18 mouse cellular contexts compared by ENCODE assay signal in the genomic region with DNA sequence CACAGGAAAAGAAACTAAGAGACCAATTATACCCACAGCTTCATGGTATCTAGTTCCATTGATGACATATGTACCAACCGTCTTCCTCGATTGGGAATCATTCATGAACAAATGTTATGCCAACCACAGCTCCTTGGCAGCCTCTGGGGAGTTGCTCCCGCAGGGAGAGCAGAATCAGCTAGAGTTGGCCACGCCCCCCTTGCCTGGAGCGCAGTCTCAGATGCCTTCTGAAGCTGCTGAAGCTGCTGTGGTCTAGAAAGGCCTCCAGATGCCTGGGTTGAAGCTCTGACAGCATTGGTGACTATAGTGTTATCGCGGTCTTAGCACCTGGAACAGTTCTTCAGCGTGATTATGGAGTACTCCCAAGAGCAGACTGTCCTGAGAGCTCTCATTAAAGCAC. TPM values are rescaled to one million over a fixed set of nuclear protein-coding genes. Genes with fewer than 3 reads are reported as not detected.
DNase-seq lines count a peak whose midpoint lies in the region; ATAC-seq and TF ChIP-seq lines count a peak whose summit lies in the region.
"Had no signal": no experiment of that assay in that cellular context is flagged by ENCODE, and none has a peak within 500 bp of the region (broad histone marks: within the 10 kb centered on the region; RNA-seq: fewer than 3 reads in every experiment).

No protein-coding gene starts in this region.

- no peak overlapping the region for H3K4me2 ChIP-seq in lung, embryonic 14.5 days
- H3K4me2 ChIP-seq in lung, postnatal 0 days (replicated peaks; ENCODE audit: low read depth, low read length) = no peak overlapping the region
- no peak overlapping the region for H3K4me2 ChIP-seq in liver, embryonic 11.5 days
- H3K4me2 ChIP-seq in stomach, postnatal 0 days (replicated peaks; ENCODE audit: low read depth) = no peak overlapping the region
- H3K4me2 ChIP-seq in neural tube, embryonic 15.5 days = no peak overlapping the region
- H3K4me2 ChIP-seq: embryonic facial prominence, embryonic 15.5 days; intestine, embryonic 15.5 days; limb, embryonic 13.5 days; midbrain, embryonic 15.5 days had no signal

- DNase-seq in adrenal gland, postnatal 10 days = peak; percentile 22
- no peak for DNase-seq in adrenal gland, postnatal 4 days (ENCODE audit: low spot score in 2 of 2)
- DNase-seq in lung, embryonic 14.5 days = peak; percentile 15
- no peak for DNase-seq in lung, postnatal 0 days (ENCODE audit: low spot score)
- no peak for DNase-seq in liver, embryonic 11.5 days (ENCODE audit: low spot score)
- peak; percentile 35 for DNase-seq in stomach, postnatal 0 days (ENCODE audit: low spot score)
- DNase-seq in thymus, postnatal 10 days (ENCODE audit: low spot score in 2 of 2) = no peak
- DNase-seq: cerebellum, adult 11 months; thymus, postnatal 25 days had no signal

- no peak overlapping the region for H3K9ac ChIP-seq in lung, embryonic 14.5 days
- no peak overlapping the region for H3K9ac ChIP-seq in lung, postnatal 0 days (replicated peaks; ENCODE audit: low read depth)
- no peak overlapping the region for H3K9ac ChIP-seq in liver, embryonic 11.5 days (ENCODE audit: low read depth, low read length)
- no peak overlapping the region for H3K9ac ChIP-seq in stomach, postnatal 0 days (ENCODE audit: low read length)
- no peak overlapping the region for H3K9ac ChIP-seq in neural tube, embryonic 15.5 days (replicated peaks)
- H3K9ac ChIP-seq: embryonic facial prominence, embryonic 15.5 days; intestine, embryonic 15.5 days; limb, embryonic 13.5 days; midbrain, embryonic 15.5 days had no signal

- no peaks in the 10 kb centered on the region for H3K9me3 ChIP-seq in lung, embryonic 14.5 days (ENCODE audit: low read depth, low read length)
- H3K9me3 ChIP-seq in lung, postnatal 0 days (ENCODE audit: low read length) = no peaks in the 10 kb centered on the region
- no peaks in the 10 kb centered on the region for H3K9me3 ChIP-seq in liver, embryonic 11.5 days (ENCODE audit: control insufficient read depth, low read length)
- H3K9me3 ChIP-seq in stomach, postnatal 0 days (ENCODE audit: control insufficient read depth, low read length) = no peaks in the 10 kb centered on the region
- no peaks in the 10 kb centered on the region for H3K9me3 ChIP-seq in neural tube, embryonic 15.5 days (replicated peaks)
- H3K9me3 ChIP-seq: embryonic facial prominence, embryonic 15.5 days; intestine, embryonic 15.5 days; limb, embryonic 13.5 days; midbrain, embryonic 15.5 days had no signal

- WGBS in lung, embryonic 14.5 days = 62% methylated on average over 8 of the region's 8 CpGs
- whole genome bisulfite sequencing in lung, postnatal 0 days = 65% methylated on average over 8 of the region's 8 CpGs
- 58% methylated on average over 8 of the region's 8 CpGs for WGBS in liver, embryonic 11.5 days
- 69% methylated on average over 8 of the region's 8 CpGs for WGBS in stomach, postnatal 0 days
- 53% methylated on average over 8 of the region's 8 CpGs for WGBS in neural tube, embryonic 15.5 days

- no peak overlapping the region for H3K4me3 ChIP-seq in lung, embryonic 14.5 days (ENCODE audit: low read depth, low read length)
- H3K4me3 ChIP-seq in lung, postnatal 0 days (ENCODE audit: low read depth, low read length) = no peak overlapping the region
- H3K4me3 ChIP-seq in liver, embryonic 11.5 days (ENCODE audit: low read depth, low read length) = no peak overlapping the region
- H3K4me3 ChIP-seq in stomach, postnatal 0 days (ENCODE audit: low read depth, low read length) = no peak overlapping the region
- H3K4me3 ChIP-seq in neural tube, embryonic 15.5 days (replicated peaks) = no peak overlapping the region
- H3K4me3 ChIP-seq: embryonic facial prominence, embryonic 15.5 days; intestine, embryonic 15.5 days; limb, embryonic 13.5 days; midbrain, embryonic 15.5 days had no signal

- no peak for ATAC-seq in lung, embryonic 14.5 days (ENCODE audit: insufficient read depth)
- no peak for ATAC-seq in lung, postnatal 0 days
- ATAC-seq in liver, embryonic 11.5 days (replicated peaks; ENCODE audit: low FRiP score) = peak; percentile 58
- ATAC-seq in stomach, postnatal 0 days (ENCODE audit: low FRiP score, low TSS enrichment) = no peak
- no peak for ATAC-seq in neural tube, embryonic 15.5 days (ENCODE audit: low FRiP score)
- ATAC-seq: intestine, embryonic 15.5 days; midbrain, embryonic 15.5 days had no signal

- TF ChIP-seq EP300 in lung, postnatal 0 days (IDR thresholded peaks at IDR 0.05) = no peak
- TF ChIP-seq EP300 in stomach, postnatal 0 days (optimal IDR thresholded peaks at IDR 0.05) = no peak

- H3K4me1 ChIP-seq in lung, embryonic 14.5 days (ENCODE audit: insufficient read depth) = no peaks in the 10 kb centered on the region
- no peaks in the 10 kb centered on the region for H3K4me1 ChIP-seq in lung, postnatal 0 days (ENCODE audit: insufficient read depth, low read depth, low read length)
- H3K4me1 ChIP-seq in liver, embryonic 11.5 days (replicated peaks; ENCODE audit: control insufficient read depth, insufficient read depth, low read length) = peaks cover 25% of the 10 kb centered on the region
- H3K4me1 ChIP-seq in stomach, postnatal 0 days (replicated peaks; ENCODE audit: control insufficient read depth, insufficient read depth) = no peaks in the 10 kb centered on the region
- peaks cover 13% of the 10 kb centered on the region for H3K4me1 ChIP-seq in neural tube, embryonic 15.5 days
- H3K4me1 ChIP-seq: embryonic facial prominence, embryonic 15.5 days; intestine, embryonic 15.5 days had no signal

- no peaks in the 10 kb centered on the region for H3K27me3 ChIP-seq in lung, embryonic 14.5 days (ENCODE audit: insufficient read depth, low read length)
- H3K27me3 ChIP-seq in lung, postnatal 0 days (replicated peaks; ENCODE audit: insufficient read depth, low read length) = no peaks in the 10 kb centered on the region
- no peaks in the 10 kb centered on the region for H3K27me3 ChIP-seq in liver, embryonic 11.5 days (replicated peaks; ENCODE audit: control insufficient read depth, insufficient read depth, low read length)
- no peaks in the 10 kb centered on the region for H3K27me3 ChIP-seq in stomach, postnatal 0 days (ENCODE audit: control insufficient read depth, insufficient read depth, low read length)
- H3K27me3 ChIP-seq in neural tube, embryonic 15.5 days (replicated peaks) = no peaks in the 10 kb centered on the region
- H3K27me3 ChIP-seq: embryonic facial prominence, embryonic 15.5 days; intestine, embryonic 15.5 days; limb, embryonic 13.5 days; midbrain, embryonic 15.5 days had no signal

- 0 out of 2 replicates have a peak, but pooled peaks cover 4% of the 10 kb centered on the region for H3K36me3 ChIP-seq in lung, embryonic 14.5 days (ENCODE audit: insufficient read depth)
- H3K36me3 ChIP-seq in lung, postnatal 0 days (ENCODE audit: insufficient read depth, low read length) = no peaks in the 10 kb centered on the region
- H3K36me3 ChIP-seq in liver, embryonic 11.5 days (ENCODE audit: control insufficient read depth, insufficient read depth, low read length) = peaks cover 11% of the 10 kb centered on the region
- H3K36me3 ChIP-seq in stomach, postnatal 0 days (ENCODE audit: control insufficient read depth, insufficient read depth, low read length) = no peaks in the 10 kb centered on the region
- H3K36me3 ChIP-seq in neural tube, embryonic 15.5 days = peaks cover 7% of the 10 kb centered on the region
- H3K36me3 ChIP-seq: intestine, embryonic 15.5 days; midbrain, embryonic 15.5 days had no signal

- no peak overlapping the region for H3K27ac ChIP-seq in lung, embryonic 14.5 days (ENCODE audit: low read depth)
- no peak overlapping the region for H3K27ac ChIP-seq in lung, postnatal 0 days (ENCODE audit: low read length)
- H3K27ac ChIP-seq in liver, embryonic 11.5 days (ENCODE audit: low read depth, low read length) = no peak overlapping the region
- H3K27ac ChIP-seq in stomach, postnatal 0 days (replicated peaks) = no peak overlapping the region
- no peak overlapping the region for H3K27ac ChIP-seq in neural tube, embryonic 15.5 days (replicated peaks)
- H3K27ac ChIP-seq: embryonic facial prominence, embryonic 15.5 days; intestine, embryonic 15.5 days; limb, embryonic 13.5 days; midbrain, embryonic 15.5 days had no signal

- TF ChIP-seq CTCF in lung, embryonic 14.5 days (IDR thresholded peaks at IDR 0.05; ENCODE audit: low read depth) = no peak
- TF ChIP-seq CTCF in lung, postnatal 0 days (IDR thresholded peaks at IDR 0.05) = no peak
- no peak for TF ChIP-seq CTCF in stomach, postnatal 0 days (IDR thresholded peaks at IDR 0.05; ENCODE audit: low read depth)

RNA-seq across cellular contexts. Expression of a gene that starts 5.1 kb away (rescaled TPM):
- 10 to 100 TPM in 1 of 2 experiments, 1 to 10 TPM in 1; 7.2 to 14.3 TPM for total RNA-seq in adrenal gland, postnatal 10 days (2021)
- 10 to 100 TPM; 12.2 to 17.6 TPM for total RNA-seq in adrenal gland, postnatal 4 days (2021)
- polyA plus RNA-seq in lung, embryonic 14.5 days (2014; fragmentation: Nextera tagmentation; extraction: Ambion mirVana) = 31.4 and 34.8 TPM in 2 replicates
- 12.4 and 17.2 TPM in 2 replicates for polyA plus RNA-seq in lung, postnatal 0 days (2015; fragmentation: Nextera tagmentation; extraction: Ambion mirVana)
- polyA plus RNA-seq in liver, embryonic 11.5 days (2014; fragmentation: Nextera tagmentation; extraction: Ambion mirVana) = 45.8 and 49.9 TPM in 2 replicates
- polyA plus RNA-seq in stomach, postnatal 0 days (2015; fragmentation: Nextera tagmentation; extraction: Ambion mirVana) = 11.6 and 13.3 TPM in 2 replicates
- polyA plus RNA-seq in neural tube, embryonic 15.5 days (2015; fragmentation: Nextera tagmentation; extraction: Ambion mirVana) = 45.9 and 52.5 TPM in 2 replicates

RNA-seq across cellular contexts. Expression of a gene that starts 11.3 kb away (rescaled TPM):
- total RNA-seq in adrenal gland, postnatal 10 days (2021) = not detected
- total RNA-seq in adrenal gland, postnatal 4 days (2021) = not detected
- polyA plus RNA-seq in lung, embryonic 14.5 days (2014; fragmentation: Nextera tagmentation; extraction: Ambion mirVana) = not detected in 2 replicates
- polyA plus RNA-seq in lung, postnatal 0 days (2015; fragmentation: Nextera tagmentation; extraction: Ambion mirVana) = not detected in 2 replicates
- polyA plus RNA-seq in liver, embryonic 11.5 days (2014; fragmentation: Nextera tagmentation; extraction: Ambion mirVana) = not detected in 2 replicates
- polyA plus RNA-seq in stomach, postnatal 0 days (2015; fragmentation: Nextera tagmentation; extraction: Ambion mirVana) = not detected in 2 replicates
- not detected in 2 replicates for polyA plus RNA-seq in neural tube, embryonic 15.5 days (2015; fragmentation: Nextera tagmentation; extraction: Ambion mirVana)
- total RNA-seq: layer of hippocampus, adult 18-20 months had no signal
- polyA plus RNA-seq: embryonic facial prominence, embryonic 15.5 days; heart, embryonic 16.5 days; intestine, embryonic 15.5 days; limb, embryonic 13.5 days; midbrain, embryonic 15.5 days; neural tube, embryonic 14.5 days; spleen, adult 2 months had no signal

Comparison
In these comparisons a context has a peak if more than half of its experiments do, and no peak if none do; other contexts are left out.
1. DNase-seq: peak in adrenal gland, postnatal 10 days (single experiment), lung, embryonic 14.5 days (single experiment) and stomach, postnatal 0 days (single experiment); none in adrenal gland, postnatal 4 days (0 of 2), lung, postnatal 0 days (single experiment), liver, embryonic 11.5 days (single experiment) and thymus, postnatal 10 days (0 of 2).